Mouse (Mus musculus): ENCODE data around the gene Arl14. TPM values are rescaled to one million over a fixed set of nuclear protein-coding genes. Genes with fewer than 3 reads are reported as not detected.
"Not testable (repeated sequence)": the region's sequence is repeated elsewhere in the genome, so short reads cannot be mapped to it uniquely, and the experiment has no call there.

The Arl14 gene
- total RNA-seq, 2 experiments from 2014 or later, result not detected

DNA sequence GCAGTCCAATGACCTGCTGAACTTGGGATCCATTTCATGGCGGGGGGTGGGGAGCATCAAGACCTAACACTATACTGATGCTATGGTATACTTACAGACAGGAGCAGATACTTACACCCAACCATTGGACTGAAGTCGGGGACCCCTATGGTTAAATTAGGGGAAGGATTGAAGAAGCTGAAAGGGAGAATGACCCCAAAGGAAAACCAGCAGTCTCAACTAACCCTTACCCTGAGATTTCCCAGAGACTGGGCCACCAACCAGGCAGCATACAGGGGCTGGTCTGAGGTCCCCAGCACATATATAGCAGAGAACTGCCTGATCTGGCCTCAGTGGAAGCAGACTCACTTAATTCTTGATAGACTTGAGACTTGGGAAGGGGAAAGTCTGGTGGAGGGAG, 10.0 kb upstream of the Arl14 start:
- no peak for ATAC-seq (replicated peaks; ENCODE audit: poor library complexity)

DNA sequence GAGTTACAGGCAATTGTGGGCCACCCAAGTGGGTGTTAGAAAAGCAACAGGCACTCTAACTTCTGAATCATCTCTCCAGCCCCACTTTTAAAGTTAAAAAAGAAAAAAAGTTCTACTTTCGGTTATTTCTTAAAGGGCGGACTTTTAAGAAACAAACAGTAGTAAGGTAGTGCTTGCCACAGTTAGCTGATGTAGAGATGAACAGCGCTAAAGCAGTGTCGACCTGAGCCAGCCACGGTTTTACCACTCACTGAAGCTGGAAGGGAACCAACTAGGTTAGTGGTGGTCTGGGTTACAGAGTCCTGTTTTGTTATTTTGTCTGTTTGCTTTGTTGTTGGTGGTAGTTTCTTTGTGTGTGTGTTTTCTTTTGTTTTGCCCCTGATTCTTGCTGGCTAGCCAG, 8.8 kb upstream of the Arl14 start:
- ATAC-seq (replicated peaks; ENCODE audit: poor library complexity), result no peak

DNA sequence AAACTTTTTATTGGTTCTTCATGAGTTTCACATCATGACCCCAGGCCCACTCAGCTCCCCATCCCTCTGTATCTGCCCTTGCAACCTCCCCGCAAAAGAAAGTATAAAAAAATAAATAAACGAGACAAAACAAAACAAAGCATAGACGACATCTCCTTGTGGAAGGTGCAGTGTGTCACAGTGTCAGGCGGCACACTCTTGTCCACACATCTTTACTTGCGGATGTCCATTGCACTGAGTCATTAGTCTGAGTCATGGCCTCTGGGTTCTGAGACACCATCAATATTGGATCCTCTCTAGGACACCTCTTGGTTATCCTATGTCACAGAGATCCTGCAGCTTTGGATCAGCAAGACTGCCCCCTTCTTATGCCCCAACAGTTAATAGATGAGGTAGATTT, 7.7 kb upstream of the Arl14 start:
- no peak for ATAC-seq (replicated peaks; ENCODE audit: poor library complexity)

DNA sequence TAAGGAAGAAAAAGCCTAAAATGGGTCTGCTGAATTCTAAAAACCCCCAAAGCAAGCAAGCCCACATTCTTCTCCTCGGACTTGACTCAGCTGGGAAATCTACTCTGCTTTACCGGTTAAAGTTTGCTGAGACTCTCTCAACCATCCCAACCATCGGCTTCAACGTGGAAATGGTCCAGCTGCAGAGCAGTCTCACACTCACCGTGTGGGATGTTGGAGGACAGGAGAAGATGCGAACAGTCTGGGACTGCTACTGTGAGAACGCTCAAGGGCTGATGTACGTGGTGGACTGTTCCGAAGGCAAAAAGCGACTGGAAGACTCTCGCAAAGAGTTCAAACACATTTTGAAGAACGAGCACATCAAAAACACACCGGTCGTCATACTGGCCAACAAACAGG, 282 bp downstream of the Arl14 start:
- no peak for ATAC-seq (replicated peaks; ENCODE audit: poor library complexity)

DNA sequence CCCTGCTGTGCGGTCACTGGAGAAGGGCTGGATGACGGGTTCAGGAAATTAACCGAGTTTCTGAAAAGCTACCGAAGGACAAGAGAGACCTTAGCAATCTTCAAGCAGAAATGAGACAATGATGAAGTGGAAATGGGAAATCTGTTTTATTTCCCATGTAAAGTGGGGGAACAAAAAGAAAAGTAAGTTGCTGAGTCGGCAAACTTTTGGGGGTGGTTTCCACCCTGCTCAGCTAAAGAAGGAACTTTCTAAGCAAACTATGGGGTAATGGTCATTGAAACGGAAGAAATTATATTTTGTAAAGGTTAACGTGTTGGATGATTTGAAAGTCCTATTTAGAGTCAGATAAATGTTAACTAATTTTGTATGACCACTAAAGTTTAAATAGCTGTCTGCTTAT, 768 bp downstream of the Arl14 start:
- ATAC-seq (replicated peaks; ENCODE audit: poor library complexity), result no peak

DNA sequence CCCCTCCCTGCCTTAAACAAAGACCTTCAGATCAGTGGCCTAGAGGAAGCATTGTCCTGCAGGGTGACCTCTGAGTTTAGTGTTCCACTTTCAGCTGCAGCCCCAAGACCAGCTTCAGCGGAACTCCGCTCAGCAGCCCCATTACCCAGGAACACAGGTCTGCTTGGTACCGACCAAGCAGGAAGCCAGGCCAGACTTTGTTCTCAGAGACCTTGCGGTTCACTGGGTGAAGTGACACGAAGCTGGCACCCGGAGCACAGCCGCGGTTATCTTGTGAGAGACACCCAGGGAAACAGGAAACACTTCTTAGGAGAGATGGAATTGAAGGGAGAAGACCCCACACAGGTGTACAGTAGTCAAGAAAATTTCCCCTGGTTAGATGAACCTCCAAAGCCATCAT, 1.4 kb downstream of the Arl14 start:
- peak; percentile 32; the same call in 1 of the 2 replicates for ATAC-seq (replicated peaks; ENCODE audit: poor library complexity)

DNA sequence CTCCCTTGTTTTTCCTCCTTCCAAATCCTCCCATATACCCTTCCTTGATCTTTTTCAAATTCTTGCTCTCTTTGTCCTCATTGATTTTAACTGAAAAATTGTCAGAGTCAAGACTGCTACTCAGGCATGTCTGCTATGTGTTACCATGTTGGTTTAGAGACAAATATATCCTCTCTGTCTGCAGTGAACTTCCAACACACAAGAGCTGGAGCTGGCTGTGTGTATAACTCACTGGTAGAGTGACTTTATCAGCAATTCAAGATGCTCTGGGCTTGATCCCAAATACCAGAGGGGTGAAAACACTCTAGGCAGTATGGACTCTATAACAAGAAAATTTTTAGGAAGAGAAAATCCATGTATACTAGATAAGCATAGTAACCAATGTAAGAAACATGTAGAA, 2.8 kb downstream of the Arl14 start:
- no peak for ATAC-seq (replicated peaks; ENCODE audit: poor library complexity)

DNA sequence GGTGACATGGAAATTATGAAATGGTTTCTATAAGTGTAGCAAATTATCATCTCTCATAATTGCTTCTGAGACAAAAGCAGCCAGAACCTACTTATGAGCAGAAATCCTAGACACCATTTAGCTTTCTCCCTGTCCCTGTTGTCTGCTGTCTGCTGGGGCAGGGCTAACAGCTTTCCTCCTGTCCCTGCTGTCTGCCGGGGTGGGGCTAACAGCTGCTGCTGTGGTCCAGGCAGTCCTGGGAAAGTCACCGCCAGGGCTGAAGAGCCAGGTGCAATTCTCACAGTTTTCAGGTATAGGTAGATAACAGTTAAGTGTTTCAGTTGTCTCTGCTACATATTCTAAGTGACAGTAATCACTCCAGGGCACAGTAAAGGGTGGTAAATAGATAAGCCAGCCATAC, 4.3 kb downstream of the Arl14 start:
- ATAC-seq (replicated peaks; ENCODE audit: poor library complexity), result no peak

DNA sequence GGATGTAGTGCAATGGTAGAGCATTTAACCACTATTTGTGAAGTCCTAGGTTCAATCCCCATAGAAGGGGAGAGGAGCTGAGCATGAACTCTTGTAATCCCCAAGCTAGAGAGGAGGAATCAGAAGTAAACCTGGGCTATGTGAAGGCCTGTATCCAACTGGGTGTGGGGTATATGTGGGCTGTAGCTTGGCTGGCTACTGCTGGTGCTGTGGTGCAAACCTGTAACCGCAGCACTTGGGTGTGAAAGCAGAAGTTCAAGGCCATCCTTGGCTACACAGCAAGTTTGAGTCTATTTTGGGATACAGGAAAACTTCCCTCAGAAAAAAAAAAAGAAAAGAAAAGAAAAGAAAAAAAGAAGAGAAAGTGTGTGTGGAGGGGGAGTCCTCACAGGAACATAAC, 5.8 kb downstream of the Arl14 start:
- ATAC-seq (replicated peaks; ENCODE audit: poor library complexity), result peak; percentile 95

DNA sequence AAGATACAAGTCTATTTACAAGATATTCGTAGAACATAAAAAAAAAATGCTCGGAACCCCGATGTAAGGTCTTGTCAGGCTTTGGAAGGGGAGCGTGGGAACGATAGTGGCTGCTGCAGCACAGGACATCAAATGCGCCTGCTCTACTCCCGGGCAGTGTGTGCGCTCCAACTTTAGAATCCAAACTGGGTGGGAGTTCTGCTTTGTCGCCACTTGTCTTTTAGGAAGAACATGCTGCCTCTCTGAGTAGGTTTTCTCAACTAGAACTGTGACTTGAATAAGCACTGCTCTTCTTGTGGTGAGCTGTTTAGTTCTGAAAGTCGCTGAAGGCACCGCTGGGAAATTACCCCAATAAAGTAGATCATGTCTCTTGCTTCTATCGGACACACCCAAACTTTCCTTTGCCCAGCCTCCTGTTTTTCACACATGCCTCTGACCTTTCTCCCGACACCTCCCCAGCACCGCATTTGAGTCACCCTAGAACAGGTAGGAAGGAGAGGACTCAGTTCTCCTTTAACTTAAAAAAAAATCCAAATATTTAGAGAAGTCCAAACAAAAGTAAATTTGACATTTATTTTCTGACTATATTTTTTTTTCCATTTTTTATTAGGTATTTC, 9.4 kb downstream of the Arl14 start:
- no peak for ATAC-seq (replicated peaks; ENCODE audit: poor library complexity)

DNA sequence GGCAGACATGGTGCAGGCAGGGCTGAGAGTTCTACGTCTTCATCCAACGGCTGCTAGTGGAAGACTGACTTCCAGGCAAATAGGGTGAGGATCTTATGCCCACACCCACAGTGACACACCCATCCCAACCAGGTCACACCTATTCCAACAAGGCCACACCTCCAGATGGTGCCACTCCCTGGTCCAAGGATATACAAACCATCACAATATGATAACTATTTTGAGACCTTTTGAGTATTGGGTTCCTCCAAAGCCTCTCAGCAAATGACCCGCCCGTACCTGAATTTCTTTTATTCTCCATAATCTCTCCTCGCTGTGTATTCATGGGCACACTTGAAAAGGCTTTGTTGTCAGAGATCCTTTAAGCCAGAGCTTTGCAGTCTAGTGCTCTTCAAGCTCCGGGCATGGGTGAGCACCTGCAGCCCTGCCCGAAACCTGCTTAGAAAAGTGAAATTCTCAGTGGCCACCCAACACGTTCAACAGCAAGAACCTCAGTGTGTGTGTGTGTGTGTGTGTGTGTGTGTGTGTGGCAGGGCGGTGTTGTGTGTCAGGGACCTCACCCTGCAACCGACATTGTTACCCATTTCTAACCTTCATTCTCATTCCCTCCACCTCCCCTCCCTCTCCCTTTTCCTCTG, 11.5 kb downstream of the Arl14 start:
- not testable (repeated sequence) for ATAC-seq (replicated peaks; ENCODE audit: poor library complexity)

DNA sequence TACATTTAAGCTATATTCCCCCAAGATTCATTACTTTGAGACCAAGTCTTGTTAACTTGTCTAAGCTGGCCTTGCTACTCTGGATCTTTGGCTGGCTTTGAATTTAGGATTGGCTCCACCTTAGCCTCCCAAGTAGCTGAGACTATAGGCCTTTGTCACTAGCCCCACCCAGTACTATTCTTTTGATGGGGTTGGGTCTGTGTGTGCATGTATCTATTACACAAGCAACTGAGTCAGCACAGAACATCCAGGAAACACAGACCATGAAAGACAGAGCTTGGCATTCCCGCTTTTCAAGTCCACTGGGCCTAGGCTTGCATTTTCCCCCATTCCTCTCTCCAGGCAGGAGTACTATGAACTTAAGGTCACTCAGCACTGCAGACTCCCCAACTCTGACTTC, 12.3 kb downstream of the Arl14 start:
- no peak for ATAC-seq (replicated peaks; ENCODE audit: poor library complexity)

DNA sequence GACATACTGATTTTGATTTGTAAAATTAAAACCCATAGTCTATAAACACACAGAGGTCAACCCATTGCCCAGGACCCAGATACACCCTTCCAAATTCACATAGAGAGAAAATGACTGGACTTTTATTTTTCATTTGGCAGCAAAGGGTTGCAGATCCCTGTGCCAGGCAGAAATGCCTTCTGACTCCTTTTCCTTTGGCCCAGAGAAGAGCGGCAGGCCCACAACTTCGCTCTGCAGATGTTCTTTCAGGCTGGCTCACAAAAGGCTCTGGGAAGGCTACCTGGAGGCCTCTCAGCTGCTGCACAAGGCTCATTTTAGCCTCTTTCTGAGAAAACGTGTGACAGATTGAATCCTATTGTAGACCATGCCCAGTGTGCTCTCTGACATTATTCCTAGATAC, 13.6 kb downstream of the Arl14 start:
- no peak for ATAC-seq (replicated peaks; ENCODE audit: poor library complexity)

DNA sequence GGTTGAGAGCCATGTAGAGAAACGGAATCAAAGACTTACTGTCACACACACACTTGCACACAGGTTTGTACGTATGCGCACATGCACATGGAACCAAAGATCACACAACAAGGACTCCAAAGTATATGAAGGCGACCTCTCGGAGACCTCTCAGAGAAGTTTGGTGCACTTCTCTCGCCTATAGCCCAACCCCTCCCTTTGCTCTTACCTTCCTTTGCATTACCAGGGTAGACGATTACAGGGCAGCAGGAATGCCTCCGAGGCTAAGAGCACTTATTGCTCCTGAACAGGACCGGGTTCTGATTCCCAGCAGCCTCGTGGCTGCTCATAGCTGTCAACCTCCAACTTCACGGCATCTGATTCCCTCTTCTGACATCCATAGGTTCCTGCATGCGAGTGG, 14.3 kb downstream of the Arl14 start:
- ATAC-seq (replicated peaks; ENCODE audit: poor library complexity), result no peak

DNA sequence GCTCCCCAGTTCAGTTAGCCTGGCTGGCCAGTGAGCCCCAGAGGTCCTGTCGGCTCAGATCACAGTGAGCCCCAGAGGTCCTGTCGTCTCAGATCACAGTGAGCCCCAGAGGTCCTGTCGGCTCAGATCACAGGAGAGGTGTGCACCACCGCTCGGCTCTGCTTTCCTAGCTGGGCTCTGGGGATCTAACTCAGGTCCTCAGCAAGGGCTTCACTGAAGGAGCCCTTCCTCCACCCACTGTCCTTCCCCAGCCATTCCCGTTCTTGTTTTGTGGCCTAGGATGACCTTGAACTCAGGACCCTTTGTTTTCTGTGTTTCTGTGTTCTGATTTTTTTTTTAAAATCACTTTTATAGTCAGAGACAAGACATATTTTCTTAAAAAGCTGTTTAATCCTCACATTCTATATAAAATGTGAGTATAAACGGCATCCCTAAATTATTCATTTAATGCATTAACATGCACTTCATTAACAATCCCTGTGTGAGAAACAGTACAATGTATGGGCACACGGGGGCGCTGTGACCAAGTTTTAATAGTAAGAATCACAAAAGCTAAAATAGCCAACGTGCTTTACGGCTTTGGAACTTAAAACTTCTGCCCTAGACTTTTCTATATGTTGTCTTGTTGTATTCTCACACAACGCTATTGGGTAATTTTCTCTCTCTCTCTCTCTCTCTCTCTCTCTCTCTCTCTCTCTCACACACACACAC, 16.1 kb downstream of the Arl14 start:
- peak; percentile 91 for ATAC-seq (replicated peaks; ENCODE audit: poor library complexity)

DNA sequence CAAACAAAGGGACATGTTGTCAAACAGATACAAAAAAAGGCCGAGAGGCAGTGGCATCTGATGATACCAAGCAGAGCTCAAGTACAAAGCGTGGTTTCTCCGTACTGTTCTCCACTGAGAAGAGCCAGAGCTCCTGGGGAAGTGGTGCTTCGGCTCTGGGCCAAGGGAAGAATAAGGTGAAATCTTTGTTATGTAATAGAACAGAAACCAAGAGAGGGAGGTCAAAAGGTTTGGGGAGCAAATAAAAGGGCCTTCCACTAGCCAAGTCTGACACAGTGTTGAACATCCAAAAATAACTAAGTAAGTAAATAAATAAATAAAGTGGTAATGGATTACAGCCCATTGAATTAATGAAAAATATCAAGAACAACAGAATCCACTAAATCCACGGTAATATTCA, 17.0 kb downstream of the Arl14 start:
- ATAC-seq (replicated peaks; ENCODE audit: poor library complexity), result no peak

DNA sequence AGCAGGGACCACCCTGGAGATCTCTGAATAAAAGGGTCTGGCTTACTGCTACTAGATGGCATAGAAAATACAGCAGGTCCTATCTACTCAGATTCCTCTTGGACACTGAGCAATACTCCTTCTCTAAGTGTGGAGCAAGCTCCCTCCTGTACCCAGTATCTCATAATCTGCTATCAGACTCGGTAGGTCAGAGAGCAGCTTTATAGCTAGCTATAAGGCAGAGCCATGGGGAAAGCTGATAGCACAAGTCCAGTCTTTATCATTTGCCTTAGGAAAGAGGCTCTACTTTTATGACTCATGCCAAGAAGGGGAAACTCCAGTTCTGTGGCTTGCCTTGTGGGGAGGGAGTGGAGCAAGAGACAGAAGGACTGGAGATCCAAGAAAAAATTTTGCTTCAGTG, 18.8 kb downstream of the Arl14 start:
- ATAC-seq (replicated peaks; ENCODE audit: poor library complexity), result no peak; the same call in 1 of the 2 replicates

DNA sequence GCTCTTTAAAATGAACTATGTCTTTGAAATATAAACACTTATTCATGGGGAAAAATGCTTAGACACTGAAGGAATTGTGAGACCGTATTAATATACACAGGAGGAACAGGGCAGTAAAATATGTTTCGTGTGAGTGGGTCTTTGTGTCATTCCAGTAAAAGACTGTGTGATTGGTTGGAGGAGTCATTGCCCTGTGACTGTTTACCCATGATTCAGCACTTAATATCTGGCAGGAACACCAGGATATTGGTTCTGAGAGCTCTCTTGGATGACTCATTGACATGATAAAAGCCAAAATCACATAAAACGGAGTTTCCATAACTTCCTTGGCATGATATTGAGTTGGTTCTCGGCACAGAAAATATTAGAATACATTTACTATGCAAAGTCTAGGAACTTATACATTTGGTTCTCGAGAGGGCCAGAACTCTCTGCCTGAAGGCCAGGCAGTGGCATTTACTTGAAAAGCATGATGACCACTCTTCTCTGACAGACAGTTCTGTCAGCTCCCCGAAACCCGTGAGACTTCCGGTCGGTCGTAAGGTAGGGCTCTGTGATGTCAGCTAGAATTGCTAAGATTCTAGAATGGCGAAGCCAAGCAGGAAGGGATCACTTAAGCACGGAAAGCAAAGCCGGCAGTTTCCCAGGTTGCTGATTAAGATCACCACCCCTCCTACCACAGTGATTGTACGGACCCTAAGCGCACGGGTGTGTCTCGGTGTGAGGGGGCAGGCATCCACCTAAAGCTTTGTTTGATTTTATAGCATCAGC, 31.1 kb downstream of the Arl14 start:
- no peak for ATAC-seq (replicated peaks; ENCODE audit: poor library complexity)

DNA sequence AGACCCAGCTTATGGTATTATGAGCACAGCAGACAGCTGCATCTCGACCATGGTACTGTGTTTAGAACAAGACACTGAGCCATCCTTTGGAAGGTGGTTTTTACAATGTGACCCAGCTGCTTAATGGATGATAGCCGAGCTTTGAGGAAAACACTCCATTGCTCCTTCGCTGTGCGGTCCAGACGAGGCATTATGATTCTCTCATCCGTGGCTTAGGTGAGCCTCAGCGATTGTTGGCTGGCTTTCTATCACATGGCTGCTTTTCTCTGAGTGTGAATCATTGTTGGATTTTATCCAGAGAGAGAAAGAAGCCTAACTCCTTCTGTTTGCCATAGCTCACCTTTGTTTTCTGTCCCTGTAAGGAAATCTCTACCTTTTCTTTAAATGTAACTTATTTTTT, 32.5 kb downstream of the Arl14 start:
- no peak for ATAC-seq (replicated peaks; ENCODE audit: poor library complexity)

DNA sequence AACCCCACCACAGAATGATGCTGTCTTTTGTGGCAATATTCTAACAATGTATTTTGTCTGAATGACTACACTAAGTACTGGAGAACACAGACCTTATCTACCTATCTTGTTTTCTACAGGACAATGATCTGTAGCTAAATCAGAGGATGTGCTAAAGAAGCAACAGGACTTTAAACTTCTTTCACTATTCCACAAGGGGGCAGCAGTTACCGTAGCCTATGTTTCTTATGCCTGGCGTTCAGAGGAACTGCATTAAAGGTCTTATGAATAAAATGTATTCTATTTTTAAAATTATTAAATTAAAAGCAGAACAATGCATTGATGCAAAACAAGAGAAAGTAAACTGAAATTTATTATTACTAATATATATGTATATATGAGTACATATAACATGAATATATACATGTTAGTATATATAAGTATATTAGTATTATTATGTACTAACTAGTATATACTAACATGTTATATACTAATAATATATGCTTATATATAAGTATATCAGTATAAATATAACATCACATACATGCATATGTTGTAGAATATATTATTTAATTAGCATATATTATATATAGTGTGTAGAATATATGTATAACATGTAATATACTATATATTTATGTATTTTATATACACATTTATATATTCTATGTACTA, 35.0 kb downstream of the Arl14 start:
- peak; percentile 95 for ATAC-seq (replicated peaks; ENCODE audit: poor library complexity)

DNA sequence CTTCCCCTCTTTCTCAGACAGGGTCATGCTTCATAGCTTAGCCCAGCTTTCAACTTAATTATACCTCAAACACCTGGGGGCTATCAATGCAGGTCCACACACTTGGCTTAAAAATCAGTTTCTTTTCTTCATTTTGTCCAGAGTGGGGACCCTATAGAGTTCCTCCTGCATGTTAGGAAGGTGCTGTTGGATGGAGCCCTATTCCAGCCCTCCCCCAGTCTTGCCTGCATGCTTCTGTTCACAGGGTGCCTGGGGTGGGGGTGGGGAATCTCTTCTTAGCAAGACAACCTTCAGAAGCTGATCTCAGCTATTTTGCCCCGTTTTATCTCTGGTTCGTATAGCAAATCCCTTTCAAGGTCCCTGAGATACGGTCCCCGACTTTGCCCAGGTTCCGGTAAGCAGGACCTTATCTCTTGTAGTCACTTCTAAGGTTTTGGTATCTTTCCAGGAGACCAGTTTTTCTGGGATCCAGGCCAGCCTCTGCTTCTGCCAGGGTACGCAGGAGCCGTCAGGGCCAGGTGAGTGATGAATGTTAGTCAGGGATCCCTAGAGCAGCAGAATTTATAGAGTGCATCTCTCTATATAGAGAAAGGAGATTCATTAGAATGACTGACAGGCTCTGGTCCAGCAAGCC, 40.9 kb downstream of the Arl14 start:
- ATAC-seq (replicated peaks; ENCODE audit: poor library complexity), result peak; percentile 46; the same call in 1 of the 2 replicates
